Mouse (Mus musculus): Measurements from ENCODE around the gene Arrb2. TPM values are rescaled to one million over a fixed set of nuclear protein-coding genes. Genes with fewer than 3 reads are reported as not detected.
"Not testable (repeated sequence)": the region's sequence is repeated elsewhere in the genome, so short reads cannot be mapped to it uniquely, and the experiment has no call there.

Arrb2 gene
- total RNA-seq, 2 experiments from 2014 or later, result 7.6 to 9.0 TPM

- no peak for DNase-seq (ENCODE audit: low spot score)
Measured at GRCm38 (mm10) chr11:70443964-70444363, 11.5 kb downstream of the Arrb2 start.

- DNase-seq (ENCODE audit: low spot score), result no peak
Measured at GRCm38 (mm10) chr11:70444667-70445066, 12.2 kb downstream of the Arrb2 start.

- DNase-seq (ENCODE audit: low spot score), result no peak
Measured at GRCm38 (mm10) chr11:70446756-70447155, 14.3 kb downstream of the Arrb2 start.

- DNase-seq (ENCODE audit: low spot score), result no peak
Measured at GRCm38 (mm10) chr11:70447373-70447772, 14.9 kb downstream of the Arrb2 start.

GRCm38 (mm10) chr11:70450926-70451325 is 18.5 kb downstream of the Arrb2 start:
- no peak for DNase-seq (ENCODE audit: low spot score)

GRCm38 (mm10) chr11:70451797-70452498 is 19.5 kb downstream of the Arrb2 start, which contains the start of gene Med11:
Gene Med11 (plus strand): TSS chr11:70451919.
- peak; percentile 98 for DNase-seq (ENCODE audit: low spot score)

GRCm38 (mm10) chr11:70453261-70454044 is 21.0 kb downstream of the Arrb2 start:
- DNase-seq (ENCODE audit: low spot score), result no peak

GRCm38 (mm10) chr11:70458688-70459600 is 26.5 kb downstream of the Arrb2 start, which contains the start of gene Zmynd15:
Gene Zmynd15 (plus strand): TSS chr11:70459433.
- no peak for DNase-seq (ENCODE audit: low spot score)

- DNase-seq (ENCODE audit: low spot score), result peak; percentile 39
Measured at GRCm38 (mm10) chr11:70459601-70460101, 27.2 kb downstream of the Arrb2 start, which contains the start of gene Cxcl16. Gene Cxcl16 (minus strand): TSS chr11:70459984.

GRCm38 (mm10) chr11:70463970-70464369 is 31.5 kb downstream of the Arrb2 start:
- no peak for DNase-seq (ENCODE audit: low spot score)

- DNase-seq (ENCODE audit: low spot score), result no peak
Measured at GRCm38 (mm10) chr11:70465211-70465610, 32.8 kb downstream of the Arrb2 start.

- DNase-seq (ENCODE audit: low spot score), result no peak
Measured at GRCm38 (mm10) chr11:70465824-70466223, 33.4 kb downstream of the Arrb2 start.

- no peak for DNase-seq (ENCODE audit: low spot score)
Measured at GRCm38 (mm10) chr11:70467902-70468619, 35.6 kb downstream of the Arrb2 start.

GRCm38 (mm10) chr11:70469764-70470163 is 37.3 kb downstream of the Arrb2 start:
- no peak for DNase-seq (ENCODE audit: low spot score)

GRCm38 (mm10) chr11:70472716-70473115 is 40.3 kb downstream of the Arrb2 start:
- DNase-seq (ENCODE audit: low spot score), result no peak

- not testable (repeated sequence) for DNase-seq (ENCODE audit: low spot score)
Measured at GRCm38 (mm10) chr11:70473291-70473690, 40.9 kb downstream of the Arrb2 start.

GRCm38 (mm10) chr11:70474872-70475534 is 42.6 kb downstream of the Arrb2 start:
- no peak for DNase-seq (ENCODE audit: low spot score)

- DNase-seq (ENCODE audit: low spot score), result no peak
Measured at GRCm38 (mm10) chr11:70485498-70485897, 53.1 kb downstream of the Arrb2 start.

GRCm38 (mm10) chr11:70487816-70488215 is 55.4 kb downstream of the Arrb2 start:
- DNase-seq (ENCODE audit: low spot score), result peak; percentile 15

GRCm38 (mm10) chr11:70489138-70489537 is 56.7 kb downstream of the Arrb2 start:
- DNase-seq (ENCODE audit: low spot score), result peak; percentile 79

Data from gastrocnemius, adult 18-20 months (tissue).